Mouse (Mus musculus) liver, embryonic 16.5 days (tissue): Measurements from ENCODE around the gene Pias4. TPM values are rescaled to one million over a fixed set of nuclear protein-coding genes. Genes with fewer than 3 reads are reported as not detected.
"Not testable (repeated sequence)": the region's sequence is repeated elsewhere in the genome, so short reads cannot be mapped to it uniquely, and the experiment has no call there.

Experiments
- ATAC-seq: fragments of 200-750 bp; cut with Nextera tagmentation; 2 replicates; pipeline ENCODE4 v1.8.0; 2017; ENCODE audit warnings: low read depth, mild to moderate bottlenecking, moderate number of reproducible peaks, moderate library complexity
- H3K27ac ChIP-seq: fragments of 300-500 bp; sonication (generic); 2 replicates; pipeline ENCODE4 v1.5.1; 2014; ENCODE audit warnings: mild to moderate bottlenecking, low read length
- H3K27me3 ChIP-seq: fragments of 300-500 bp; sonication (generic); 2 replicates; pipeline ENCODE4 v1.6.1; 2014; ENCODE audit warnings: low read depth, low read length, mixed read lengths; ENCODE audit not compliant: control insufficient read depth, insufficient read depth
- H3K36me3 ChIP-seq: fragments of 300-500 bp; sonication (generic); 2 replicates; pipeline ENCODE4 v1.6.1; 2014; ENCODE audit warnings: mild to moderate bottlenecking; ENCODE audit not compliant: control insufficient read depth, insufficient read depth
- H3K4me1 ChIP-seq: fragments of 300-500 bp; sonication (generic); 2 replicates; pipeline ENCODE4 v1.6.1; 2014; ENCODE audit warnings: low read depth, low read length, mixed read lengths; ENCODE audit not compliant: control insufficient read depth
- H3K4me2 ChIP-seq: fragments of 300-500 bp; sonication (generic); 2 replicates; pipeline ENCODE4 v1.6.1; 2014; ENCODE audit warnings: low read depth, low read length, mixed read lengths
- H3K4me3 ChIP-seq: fragments of 300-500 bp; sonication (generic); 2 replicates; pipeline ENCODE4 v1.5.1; 2014; ENCODE audit warnings: low read depth, mild to moderate bottlenecking, low read length
- H3K9ac ChIP-seq: fragments of 300-500 bp; sonication (generic); 2 replicates; pipeline ENCODE4 v1.6.1; 2014; ENCODE audit warnings: low read depth, low read length
- H3K9me3 ChIP-seq: fragments of 300-500 bp; sonication (generic); replicated peaks from 2 replicates; pipeline ENCODE4 v1.6.1; 2016; ENCODE audit warnings: low read length; ENCODE audit not compliant: control insufficient read depth
- WGBS: fragments of 180-500 bp; shearing (Covaris S2); extraction: QIAGEN DNeasy Blood & Tissue Kit; methylation state at CpG from one replicate; pipeline ENCODE4 v1.1.7; 2014; ENCODE audit not compliant: insufficient replicate concordance; 5-methylcytosine and 5-hydroxymethylcytosine counted together
- polyA plus RNA-seq: library from polyadenylated mRNA; unstranded; fragments of >200 nt; fragmentation: Nextera tagmentation; extraction: Ambion mirVana; gene quantifications from 2 replicates; pipeline ENCODE4 v1.2.1, GENCODE M21; 2015

The Pias4 gene
- polyA plus RNA-seq = 21.8 and 22.1 TPM in 2 replicates

GRCm38 (mm10) chr10:81167200-81168086 is at the start of gene Pias4:
Gene Pias4 (minus strand): TSS chr10:81167923.
- peak within 1 kb of the TSS; percentile 96 for H3K9ac ChIP-seq
- H3K36me3 ChIP-seq = peaks cover 6% of the 10 kb centered on the region
- peak within 1 kb of the TSS; percentile 88 for H3K4me2 ChIP-seq
- no peaks in the 10 kb centered on the region for H3K27me3 ChIP-seq
- ATAC-seq = peak; percentile 91
- WGBS = under 1% methylated on average over 54 of the region's 64 CpGs
- H3K4me1 ChIP-seq = peaks cover 31% of the 10 kb centered on the region
- H3K27ac ChIP-seq = peak within 1 kb of the TSS; percentile 88
- peak within 1 kb of the TSS; percentile 96 for H3K4me3 ChIP-seq
- no peaks in the 10 kb centered on the region for H3K9me3 ChIP-seq

GRCm38 (mm10) chr10:81217267-81217666 is 49.5 kb upstream of the Pias4 start:
- not testable (repeated sequence) for H3K4me2 ChIP-seq, H3K9me3 ChIP-seq, H3K27ac ChIP-seq, H3K9ac ChIP-seq, H3K4me1 ChIP-seq, ATAC-seq, H3K36me3 ChIP-seq, H3K4me3 ChIP-seq, H3K27me3 ChIP-seq
- 0% methylated on average over 1 of the region's 1 CpGs for WGBS

- no peak overlapping the region for H3K9ac ChIP-seq
- H3K4me3 ChIP-seq = no peak overlapping the region
- H3K27ac ChIP-seq = no peak overlapping the region
- no peak overlapping the region for H3K4me2 ChIP-seq
- no peaks in the 10 kb centered on the region for H3K36me3 ChIP-seq
- no peaks in the 10 kb centered on the region for H3K9me3 ChIP-seq
- peaks cover 4% of the 10 kb centered on the region; the same call in 1 of the 2 replicates for H3K4me1 ChIP-seq
- no peak for ATAC-seq
- no peaks in the 10 kb centered on the region; the same call in 1 of the 2 replicates for H3K27me3 ChIP-seq
- WGBS = 67% methylated on average over 6 of the region's 6 CpGs
Measured at GRCm38 (mm10) chr10:81216810-81217209, 49.1 kb upstream of the Pias4 start.

GRCm38 (mm10) chr10:81216260-81216659 is 48.5 kb upstream of the Pias4 start:
- Histone ChIP-seq H3K27me3 (no peaks in the 10 kb centered on the region; the same call in 1 of the 2 replicates), H3K27ac (no peak overlapping the region), H3K4me1 (no peaks in the 10 kb centered on the region), H3K4me3 (no peak overlapping the region), H3K36me3 (no peaks in the 10 kb centered on the region), H3K9ac (no peak overlapping the region), H3K9me3 (no peaks in the 10 kb centered on the region), H3K4me2 (no peak overlapping the region)
- 67% methylated on average over 6 of the region's 6 CpGs for WGBS
- no peak for ATAC-seq

- Histone ChIP-seq H3K27me3 (no peaks in the 10 kb centered on the region; the same call in 1 of the 2 replicates), H3K9ac (no peak overlapping the region), H3K27ac (no peak overlapping the region), H3K36me3 (no peaks in the 10 kb centered on the region), H3K4me1 (no peaks in the 10 kb centered on the region), H3K9me3 (no peaks in the 10 kb centered on the region; the same call in 1 of the 2 replicates), H3K4me2 (no peak overlapping the region), H3K4me3 (no peak overlapping the region)
- WGBS = 82% methylated on average over 5 of the region's 5 CpGs
- no peak for ATAC-seq
Measured at GRCm38 (mm10) chr10:81210154-81210553, 42.4 kb upstream of the Pias4 start.

GRCm38 (mm10) chr10:81204137-81204536 is 36.4 kb upstream of the Pias4 start:
- Histone ChIP-seq H3K36me3 (no peaks in the 10 kb centered on the region), H3K4me2 (no peak overlapping the region), H3K4me3 (no peak overlapping the region), H3K4me1 (peaks cover 10% of the 10 kb centered on the region), H3K9me3 (no peaks in the 10 kb centered on the region), H3K27ac (no peak overlapping the region), H3K9ac (no peak overlapping the region), H3K27me3 (peaks cover 8% of the 10 kb centered on the region)
- no peak for ATAC-seq
- WGBS = 69% methylated on average over 4 of the region's 4 CpGs

GRCm38 (mm10) chr10:81202978-81203720 is 35.4 kb upstream of the Pias4 start:
- Histone ChIP-seq H3K4me3 (no peak overlapping the region), H3K27ac (no peak overlapping the region), H3K9ac (no peak overlapping the region), H3K27me3 (peaks cover 12% of the 10 kb centered on the region), H3K36me3 (no peaks in the 10 kb centered on the region), H3K4me1 (peaks cover 10% of the 10 kb centered on the region), H3K9me3 (no peaks in the 10 kb centered on the region), H3K4me2 (no peak overlapping the region)
- peak; percentile 80 for ATAC-seq
- 32% methylated on average over 8 of the region's 8 CpGs for WGBS

- 64% methylated on average over 13 of the region's 13 CpGs for WGBS
- ATAC-seq = no peak
- H3K4me3 ChIP-seq = no peak within 1 kb of the TSS
- H3K9ac ChIP-seq = no peak within 1 kb of the TSS
- H3K4me2 ChIP-seq = no peak within 1 kb of the TSS
- H3K27me3 ChIP-seq = peaks cover 17% of the 10 kb centered on the region
- no peaks in the 10 kb centered on the region for H3K36me3 ChIP-seq
- H3K27ac ChIP-seq = no peak within 1 kb of the TSS
- H3K4me1 ChIP-seq = peaks cover 10% of the 10 kb centered on the region
- no peaks in the 10 kb centered on the region for H3K9me3 ChIP-seq
Measured at GRCm38 (mm10) chr10:81201807-81202758, 34.4 kb upstream of the Pias4 start, which contains the start of gene Nmrk2. Gene Nmrk2 (minus strand): TSS chr10:81202051.
